ENCODE assay signal across 1 mouse cellular context in the genomic region with DNA sequence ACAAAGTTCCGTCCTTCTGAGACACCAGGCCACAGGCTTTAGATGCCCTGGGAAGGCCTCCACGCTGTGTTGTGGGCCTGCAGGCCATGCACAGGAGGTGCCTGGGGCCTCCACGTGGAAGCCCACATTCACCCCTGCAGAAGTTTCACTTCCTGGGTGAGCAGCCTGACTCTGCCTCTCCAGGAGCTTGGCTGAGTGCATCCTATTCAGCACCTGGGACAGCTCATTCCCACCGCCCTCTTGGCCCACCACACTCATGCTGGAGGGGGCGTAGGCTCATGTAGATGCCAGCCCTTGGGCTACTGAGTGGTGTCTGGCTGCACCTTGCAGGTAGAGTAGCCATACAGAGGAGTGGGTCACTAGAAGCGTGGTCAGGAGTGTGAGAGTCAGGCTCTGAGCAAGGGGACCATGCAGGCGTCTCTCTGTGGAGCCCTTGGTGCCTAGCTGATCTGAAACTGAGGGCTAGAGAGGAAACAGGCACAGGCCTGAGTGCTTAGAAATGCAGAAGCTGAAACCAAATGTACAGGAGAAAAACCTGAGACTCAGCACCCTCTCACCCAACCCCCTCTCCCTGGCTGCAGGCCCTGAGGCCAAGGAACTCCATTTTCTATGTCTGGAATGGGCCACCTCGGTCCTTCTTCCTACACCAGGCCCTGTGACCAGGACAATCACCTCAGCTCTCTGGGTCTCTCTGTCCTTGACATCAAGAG.
A peak's percentile ranks its signal among the peaks of the same experiment; 100 is the strongest.
TF ChIP-seq lines count a peak whose summit lies in the region.

No protein-coding gene starts in this region.

TF ChIP-seq in CH12.LX, 34 proteins besides CTCF, POLR2A, EP300 and RAD21:
- TF ChIP-seq UBTF (IDR thresholded peaks at IDR 0.05; ENCODE audit: low read depth, low read length) (peak; percentile 72; the same call in 1 of the 2 replicates), PAX5 (IDR thresholded peaks at IDR 0.05; ENCODE audit: low read length) (no peak), JUN (IDR thresholded peaks at IDR 0.05; ENCODE audit: insufficient read depth, low read depth, low read length) (no peak), ELF1 (IDR thresholded peaks at IDR 0.05; ENCODE audit: low read depth, low read length) (peak; percentile 69; the same call in 1 of the 2 replicates), TCF12 (IDR thresholded peaks at IDR 0.05; ENCODE audit: low read depth, low read length) (0 out of 2 replicates have a peak, but pooled peaks have one; percentile 12), MAX (IDR thresholded peaks at IDR 0.05; ENCODE audit: low read length) (peak; percentile 97), ZC3H11A (IDR thresholded peaks at IDR 0.05; ENCODE audit: low read depth, low read length) (no peak), MYC (IDR thresholded peaks at IDR 0.05; ENCODE audit: low read depth, low read length) (peak; percentile 99), MEF2A (IDR thresholded peaks at IDR 0.05; ENCODE audit: borderline replicate concordance, low read depth, low read length) (no peak; the same call in 1 of the 2 replicates), IRF4 (IDR thresholded peaks at IDR 0.05; ENCODE audit: low read depth, low read length) (peak; percentile 93), MXI1 (IDR thresholded peaks at IDR 0.05; ENCODE audit: low read depth, low read length) (peak; percentile 99), SIN3A (IDR thresholded peaks at IDR 0.05; ENCODE audit: low read length) (peak; percentile 100), KAT2A (IDR thresholded peaks at IDR 0.05; ENCODE audit: insufficient replicate concordance, low read length) (0 out of 2 replicates have a peak, but pooled peaks have one; percentile 20), CHD2 (IDR thresholded peaks at IDR 0.05; ENCODE audit: low read length) (peak; percentile 11; the same call in 1 of the 2 replicates), NRF1 (IDR thresholded peaks at IDR 0.05; ENCODE audit: low read depth, low read length) (0 out of 2 replicates have a peak, but pooled peaks have one; percentile 18), BHLHE40 (IDR thresholded peaks at IDR 0.05; ENCODE audit: low read depth, low read length) (peak; percentile 53)
TF ChIP-seq in CH12.LX: peak in this region for 12.
